Mouse (Mus musculus) right cerebral cortex, adult 18-20 months (tissue): ENCODE data around the gene Ablim2.

ENCODE experiments used
- DNase-seq: peaks from one replicate; pipeline ENCODE4 v3.0.0; 2022; ENCODE audit warnings: mixed read lengths

Ablim2 gene

GRCm38 (mm10) chr5:35757639-35758001 is at the start of gene Ablim2:
TSS of gene Ablim2 (plus strand) at chr5:35757880.
- peak; percentile 98 for DNase-seq

GRCm38 (mm10) chr5:35710481-35710880 is 47.2 kb upstream of the Ablim2 start:
- no peak for DNase-seq

- no peak for DNase-seq
These were observed 46.7 kb upstream of the Ablim2 start for GRCm38 (mm10) chr5:35710931-35711330.

GRCm38 (mm10) chr5:35712517-35712916 is 45.2 kb upstream of the Ablim2 start:
- no peak for DNase-seq

GRCm38 (mm10) chr5:35713649-35714354 is 43.9 kb upstream of the Ablim2 start:
- peak; percentile 58 for DNase-seq

GRCm38 (mm10) chr5:35717455-35717854 is 40.2 kb upstream of the Ablim2 start:
- DNase-seq, result no peak

- DNase-seq, result peak; percentile 54
These were observed 39.7 kb upstream of the Ablim2 start for GRCm38 (mm10) chr5:35717946-35718345.

- DNase-seq, result no peak
These were observed 38.9 kb upstream of the Ablim2 start for GRCm38 (mm10) chr5:35718817-35719216.

- DNase-seq, result no peak
These were observed 38.3 kb upstream of the Ablim2 start for GRCm38 (mm10) chr5:35719343-35719742.

- no peak for DNase-seq
These were observed 37.8 kb upstream of the Ablim2 start for GRCm38 (mm10) chr5:35719880-35720279.

GRCm38 (mm10) chr5:35721933-35722332 is 35.7 kb upstream of the Ablim2 start:
- DNase-seq, result no peak

- no peak for DNase-seq
These were observed 35.0 kb upstream of the Ablim2 start for GRCm38 (mm10) chr5:35722654-35723053.

GRCm38 (mm10) chr5:35723900-35724299 is 33.8 kb upstream of the Ablim2 start:
- no peak for DNase-seq

- no peak for DNase-seq
These were observed 31.8 kb upstream of the Ablim2 start for GRCm38 (mm10) chr5:35725840-35726239.

GRCm38 (mm10) chr5:35727447-35727846 is 30.2 kb upstream of the Ablim2 start:
- no peak for DNase-seq

GRCm38 (mm10) chr5:35728344-35728956 is 29.2 kb upstream of the Ablim2 start:
- no peak for DNase-seq

- DNase-seq, result peak; percentile 57
These were observed 28.7 kb upstream of the Ablim2 start for GRCm38 (mm10) chr5:35728957-35729460.

GRCm38 (mm10) chr5:35729844-35730243 is 27.8 kb upstream of the Ablim2 start:
- DNase-seq, result no peak

- DNase-seq, result no peak
These were observed 27.1 kb upstream of the Ablim2 start for GRCm38 (mm10) chr5:35730552-35730951.

- no peak for DNase-seq
These were observed 26.7 kb upstream of the Ablim2 start for GRCm38 (mm10) chr5:35731006-35731405.

GRCm38 (mm10) chr5:35733523-35733922 is 24.2 kb upstream of the Ablim2 start:
- DNase-seq, result no peak

- DNase-seq, result no peak
These were observed 20.3 kb upstream of the Ablim2 start for GRCm38 (mm10) chr5:35737231-35737901.

- no peak for DNase-seq
These were observed 18.7 kb upstream of the Ablim2 start for GRCm38 (mm10) chr5:35739005-35739404.
